Mouse (Mus musculus) retina, postnatal 7 days (tissue): Measurements from ENCODE around the gene Dynlt1f.
"Not testable (repeated sequence)": the region's sequence is repeated elsewhere in the genome, so short reads cannot be mapped to it uniquely, and the experiment has no call there.

Source experiments
- DNase-seq: peaks from one replicate; pipeline ENCODE4 v3.0.0-alpha.2; 2012; ENCODE audit warnings: low read depth, low spot score

Gene Dynlt1f

GRCm38 (mm10) chr17:6624926-6625558, 30.7 kb downstream of the Dynlt1f start:
- DNase-seq: not testable (repeated sequence)

GRCm38 (mm10) chr17:6621976-6622375, 33.7 kb downstream of the Dynlt1f start:
- not testable (repeated sequence) for DNase-seq

- DNase-seq: not testable (repeated sequence)
Measured at GRCm38 (mm10) chr17:6620730-6621451, 34.8 kb downstream of the Dynlt1f start.

- DNase-seq: not testable (repeated sequence)
Measured at GRCm38 (mm10) chr17:6620035-6620434, 35.7 kb downstream of the Dynlt1f start.

GRCm38 (mm10) chr17:6619271-6619670, 36.4 kb downstream of the Dynlt1f start:
- not testable (repeated sequence) for DNase-seq

- DNase-seq: not testable (repeated sequence)
Measured at GRCm38 (mm10) chr17:6617689-6618400, 37.9 kb downstream of the Dynlt1f start.

GRCm38 (mm10) chr17:6616731-6617130, 39.0 kb downstream of the Dynlt1f start:
- DNase-seq: not testable (repeated sequence)

GRCm38 (mm10) chr17:6614316-6614715, 41.4 kb downstream of the Dynlt1f start:
- not testable (repeated sequence) for DNase-seq

GRCm38 (mm10) chr17:6613524-6613923, 42.2 kb downstream of the Dynlt1f start:
- not testable (repeated sequence) for DNase-seq

- not testable (repeated sequence) for DNase-seq
Measured at GRCm38 (mm10) chr17:6605347-6605746, 50.4 kb downstream of the Dynlt1f start.

GRCm38 (mm10) chr17:6602205-6602604, 53.5 kb downstream of the Dynlt1f start:
- not testable (repeated sequence) for DNase-seq

GRCm38 (mm10) chr17:6601204-6601911, 54.3 kb downstream of the Dynlt1f start, which contains the start of gene Dynlt1c:
TSS of gene Dynlt1c (plus strand) at chr17:6601671.
- peak; percentile 60 for DNase-seq

GRCm38 (mm10) chr17:6600216-6600911, 55.3 kb downstream of the Dynlt1f start:
- not testable (repeated sequence) for DNase-seq

- DNase-seq: not testable (repeated sequence)
Measured at GRCm38 (mm10) chr17:6598356-6598755, 57.3 kb downstream of the Dynlt1f start.
